Mouse (Mus musculus) thymus, adult 2 months (tissue): Measurements from ENCODE around the gene Gm10715.
"Not testable (repeated sequence)": the region's sequence is repeated elsewhere in the genome, so short reads cannot be mapped to it uniquely, and the experiment has no call there.

Experiments
- CTCF ChIP-seq: fragments of 200-500 bp; IDR thresholded peaks from 2 replicates; pipeline ENCODE4 v1.5.1; 2012; ENCODE audit warnings: mild to moderate bottlenecking, control low read depth, low read length, moderate library complexity, borderline replicate concordance; ENCODE audit not compliant: control insufficient read depth, poor library complexity, insufficient read depth; ENCODE audit errors: extremely low read depth
- POLR2A ChIP-seq: fragments of 200-500 bp; IDR thresholded peaks from 2 replicates; pipeline ENCODE4 v1.6.1; 2012; ENCODE audit warnings: mild to moderate bottlenecking, low read length, control low read depth, moderate library complexity; ENCODE audit not compliant: control insufficient read depth, poor library complexity, insufficient read depth; ENCODE audit errors: extremely low read depth

GRCm38 (mm10) chr9:3002794-3003396 lies 33.8 kb upstream of the Gm10715 start, which contains the start of gene Gm11168:
- TF ChIP-seq POLR2A, CTCF: not testable (repeated sequence)
